Mouse (Mus musculus) hindbrain, embryonic 14.5 days (tissue): Measurements from ENCODE around the gene Necab3. TPM values are rescaled to one million over a fixed set of nuclear protein-coding genes. Genes with fewer than 3 reads are reported as not detected.

Source experiments
- ATAC-seq: fragments of 200-750 bp; cut with Nextera tagmentation; 2 replicates; pipeline ENCODE4 v1.8.0; 2017; ENCODE audit warnings: moderate number of reproducible peaks, mild to moderate bottlenecking, moderate TSS enrichment, moderate library complexity; ENCODE audit not compliant: low FRiP score
- DNase-seq: peaks from one replicate; pipeline ENCODE4 v3.0.0-alpha.2; 2015; ENCODE audit warnings: low spot score
- H3K27ac ChIP-seq: fragments of 300-500 bp; sonication (generic); 2 replicates; pipeline ENCODE4 v1.5.1; 2014; ENCODE audit warnings: mild to moderate bottlenecking, moderate library complexity
- H3K27me3 ChIP-seq: fragments of 300-500 bp; sonication (generic); 2 replicates; pipeline ENCODE4 v1.6.1; 2014; ENCODE audit warnings: mild to moderate bottlenecking, low read length, mixed read lengths; ENCODE audit not compliant: control insufficient read depth, insufficient read depth
- H3K36me3 ChIP-seq: fragments of 300-500 bp; sonication (generic); replicated peaks from 2 replicates; pipeline ENCODE4 v1.6.1; 2014; ENCODE audit not compliant: control insufficient read depth, insufficient read depth
- H3K4me1 ChIP-seq: fragments of 300-500 bp; sonication (generic); replicated peaks from 2 replicates; pipeline ENCODE4 v1.6.1; 2014; ENCODE audit warnings: antibody characterized with exemption, low read length, mixed read lengths; ENCODE audit not compliant: control insufficient read depth, insufficient read depth
- H3K4me2 ChIP-seq: fragments of 300-500 bp; sonication (generic); replicated peaks from 2 replicates; pipeline ENCODE4 v1.6.1; 2014; ENCODE audit warnings: mild to moderate bottlenecking, moderate library complexity
- H3K4me3 ChIP-seq: fragments of 300-500 bp; sonication (generic); replicated peaks from 2 replicates; pipeline ENCODE4 v1.5.1; 2014; ENCODE audit warnings: mild to moderate bottlenecking, low read length
- H3K9ac ChIP-seq: fragments of 300-500 bp; sonication (generic); 2 replicates; pipeline ENCODE4 v1.6.1; 2014
- H3K9me3 ChIP-seq: fragments of 300-500 bp; sonication (generic); 2 replicates; pipeline ENCODE4 v1.6.1; 2016; ENCODE audit warnings: low read length; ENCODE audit not compliant: control insufficient read depth
- WGBS: fragments of 180-500 bp; shearing (Covaris S2); extraction: QIAGEN DNeasy Blood & Tissue Kit; methylation state at CpG from one replicate; pipeline ENCODE4 v1.1.7; 2014; 5-methylcytosine and 5-hydroxymethylcytosine counted together
- polyA plus RNA-seq: library from polyadenylated mRNA; unstranded; fragments of >200 nt; fragmentation: Nextera tagmentation; extraction: Ambion mirVana; gene quantifications from 2 replicates; pipeline ENCODE4 v1.2.1, GENCODE M21; 2014

The Necab3 gene
- polyA plus RNA-seq, 1 experiment from 2014 or later = 15.2 TPM

DNA sequence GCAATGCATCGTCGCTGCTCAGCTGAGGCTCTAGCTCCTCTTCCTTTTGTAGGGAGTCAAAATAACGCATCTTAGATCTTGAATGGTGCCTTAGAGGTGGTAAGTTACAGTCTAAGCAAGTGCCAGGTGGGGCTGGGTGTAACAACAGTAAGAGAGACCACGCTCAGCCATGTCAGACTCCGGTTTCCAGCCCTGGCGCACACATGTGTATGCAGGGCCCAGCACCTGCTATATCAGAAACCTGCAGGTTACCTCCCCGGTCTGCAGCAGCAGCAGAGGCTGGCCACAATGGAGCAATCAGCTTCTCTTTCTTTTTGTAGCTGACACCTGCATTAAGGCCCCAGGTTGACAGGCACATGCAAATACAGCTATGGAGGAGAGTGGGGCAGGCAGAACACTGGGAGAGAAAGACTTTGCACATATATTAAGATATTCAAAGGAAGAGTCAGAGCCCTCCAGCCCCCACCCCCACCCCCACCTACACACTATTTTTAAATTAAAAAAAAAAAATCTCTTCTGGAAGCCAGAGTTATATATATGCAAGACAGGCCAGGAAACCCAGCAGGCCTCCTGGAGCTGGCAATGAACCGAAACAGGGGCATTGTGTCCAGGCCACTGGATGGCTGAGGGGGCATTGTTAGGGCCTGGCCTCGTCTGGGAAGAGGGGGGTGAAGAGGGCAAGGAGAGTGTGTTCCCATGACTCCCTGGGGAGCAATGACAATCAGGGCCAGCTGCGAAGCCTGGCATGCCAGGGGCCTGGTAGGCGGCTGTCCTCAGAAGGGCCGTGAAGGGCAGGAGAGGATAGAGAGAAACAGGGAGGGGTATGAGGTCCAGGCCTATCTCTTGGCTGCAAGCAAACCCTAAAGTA, 18.4 kb upstream of the Necab3 start:
- 17% methylated on average over 12 of the region's 12 CpGs for WGBS
- Histone ChIP-seq H3K9me3 (no peaks in the 10 kb centered on the region), H3K27me3 (no peaks in the 10 kb centered on the region), H3K4me2 (no peak overlapping the region), H3K9ac (peak overlapping the region; percentile 24; the same call in 1 of the 2 replicates), H3K27ac (peak overlapping the region; percentile 43), H3K36me3 (no peaks in the 10 kb centered on the region), H3K4me1 (peaks cover 11% of the 10 kb centered on the region), H3K4me3 (no peak overlapping the region)
- DNase-seq (no peak), ATAC-seq (peak; percentile 40; the same call in 1 of the 2 replicates)

GRCm38 (mm10) chr2:154574271-154574670, 15.6 kb upstream of the Necab3 start:
- WGBS = 17% methylated on average over 7 of the region's 7 CpGs
- DNase-seq (no peak), ATAC-seq (no peak)
- Histone ChIP-seq H3K9ac (no peak overlapping the region), H3K9me3 (no peaks in the 10 kb centered on the region), H3K4me1 (peaks cover 11% of the 10 kb centered on the region), H3K27ac (no peak overlapping the region), H3K36me3 (no peaks in the 10 kb centered on the region), H3K4me3 (no peak overlapping the region), H3K4me2 (no peak overlapping the region), H3K27me3 (no peaks in the 10 kb centered on the region)

- no peaks in the 10 kb centered on the region for H3K36me3 ChIP-seq
- H3K9me3 ChIP-seq = no peaks in the 10 kb centered on the region
- no peak overlapping the region for H3K27ac ChIP-seq
- ATAC-seq (no peak), DNase-seq (no peak)
- no peak overlapping the region for H3K4me2 ChIP-seq
- H3K4me1 ChIP-seq = peaks cover 11% of the 10 kb centered on the region
- no peak overlapping the region for H3K4me3 ChIP-seq
- H3K9ac ChIP-seq = no peak overlapping the region
- H3K27me3 ChIP-seq = no peaks in the 10 kb centered on the region
- WGBS = 78% methylated on average over 3 of the region's 3 CpGs
These were observed 14.3 kb upstream of the Necab3 start for GRCm38 (mm10) chr2:154572996-154573395.

GRCm38 (mm10) chr2:154571976-154572375, 13.3 kb upstream of the Necab3 start:
- Histone ChIP-seq H3K4me3 (no peak overlapping the region), H3K36me3 (no peaks in the 10 kb centered on the region), H3K27me3 (no peaks in the 10 kb centered on the region), H3K4me1 (peaks cover 2% of the 10 kb centered on the region; the same call in 1 of the 2 replicates), H3K4me2 (no peak overlapping the region), H3K9ac (no peak overlapping the region), H3K9me3 (no peaks in the 10 kb centered on the region), H3K27ac (no peak overlapping the region)
- no peak for DNase-seq
- WGBS = 76% methylated on average over 8 of the region's 8 CpGs
- no peak for ATAC-seq

DNA sequence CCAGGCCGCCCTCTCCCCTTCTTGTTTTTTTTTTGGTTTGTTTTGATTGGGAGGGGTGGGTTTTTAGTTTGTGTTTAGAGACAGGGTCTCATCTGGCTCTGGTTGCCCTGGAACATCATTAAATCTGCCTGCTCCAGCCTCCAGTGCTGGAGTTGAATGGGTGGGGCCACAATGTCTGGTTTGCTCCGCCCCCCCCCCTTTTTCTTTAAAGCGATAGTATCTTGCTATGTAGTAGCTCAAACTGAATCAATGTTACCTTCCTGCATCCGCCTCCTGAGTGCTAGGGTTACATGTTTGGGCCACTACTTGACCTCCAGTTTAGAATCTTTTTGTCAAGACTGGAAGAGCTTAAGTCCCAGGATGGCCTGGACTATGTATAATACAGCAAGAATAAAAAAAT, 12.6 kb upstream of the Necab3 start:
- 0 out of 2 replicates have a peak, but pooled peaks cover 4% of the 10 kb centered on the region for H3K4me1 ChIP-seq
- no peak overlapping the region for H3K27ac ChIP-seq
- H3K27me3 ChIP-seq = no peaks in the 10 kb centered on the region
- no peak overlapping the region for H3K4me2 ChIP-seq
- no peak for ATAC-seq
- WGBS = 80% methylated on average over 4 of the region's 4 CpGs
- no peak overlapping the region for H3K9ac ChIP-seq
- H3K9me3 ChIP-seq = no peaks in the 10 kb centered on the region
- DNase-seq = no peak
- no peaks in the 10 kb centered on the region for H3K36me3 ChIP-seq
- no peak overlapping the region for H3K4me3 ChIP-seq

DNA sequence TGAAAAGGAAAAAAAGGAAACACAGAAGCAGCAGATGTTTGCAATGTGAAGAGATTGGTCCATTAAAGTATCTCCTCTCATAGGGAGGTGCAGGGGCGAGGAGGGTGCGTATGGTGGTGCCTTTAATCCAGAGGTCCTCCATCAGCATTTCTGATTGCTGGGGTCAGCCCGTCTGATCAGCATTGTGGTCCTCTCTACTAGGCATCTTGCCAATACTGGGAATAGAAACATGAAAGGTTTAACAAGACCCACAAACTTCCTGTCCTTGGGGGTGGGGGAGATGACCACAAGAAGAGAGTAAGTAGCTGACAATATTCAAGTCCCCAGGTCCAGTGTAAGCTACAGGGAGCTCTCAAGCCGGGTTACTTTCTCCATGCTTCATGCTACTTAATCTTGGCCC, 12.0 kb upstream of the Necab3 start:
- ATAC-seq (no peak), DNase-seq (no peak)
- 0 out of 2 replicates have a peak, but pooled peaks cover 4% of the 10 kb centered on the region for H3K4me1 ChIP-seq
- peak overlapping the region; percentile 94 for H3K4me2 ChIP-seq
- WGBS = 62% methylated on average over 4 of the region's 4 CpGs
- H3K27me3 ChIP-seq = no peaks in the 10 kb centered on the region
- no peak overlapping the region for H3K4me3 ChIP-seq
- H3K9me3 ChIP-seq = no peaks in the 10 kb centered on the region
- no peaks in the 10 kb centered on the region for H3K36me3 ChIP-seq
- peak overlapping the region; percentile 50; the same call in 1 of the 2 replicates for H3K27ac ChIP-seq
- H3K9ac ChIP-seq = no peak overlapping the region

DNA sequence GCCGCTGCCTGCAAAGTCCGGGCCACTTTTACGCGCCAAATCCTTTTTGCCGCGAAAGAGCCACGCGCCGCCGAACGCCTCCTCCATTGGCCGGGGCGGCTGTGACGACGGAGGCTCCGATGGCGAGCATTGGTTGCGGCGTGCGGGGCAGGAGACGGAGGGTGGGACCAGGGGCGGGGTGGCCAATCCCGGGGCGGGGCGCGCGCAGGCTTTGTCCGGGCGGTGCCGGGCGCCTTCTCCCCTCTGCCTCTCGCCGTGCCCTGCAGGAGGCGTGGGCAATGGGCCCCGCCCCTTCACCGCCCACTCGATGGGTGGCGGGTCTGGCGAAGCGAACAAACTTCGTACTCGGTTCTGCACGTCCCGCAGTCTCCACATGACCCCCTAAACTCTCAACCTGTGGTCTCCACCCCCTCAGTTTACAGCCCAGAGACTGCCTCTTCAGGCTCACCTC, 11.2 kb upstream of the Necab3 start, which contains the start of gene E2f1:
TSS of gene E2f1 (minus strand) at position 57 of the 451 bp plus-strand sequence.
- peak; percentile 99 for ATAC-seq
- H3K4me3 ChIP-seq = peak within 1 kb of the TSS; percentile 74
- H3K36me3 ChIP-seq = no peaks in the 10 kb centered on the region
- no peaks in the 10 kb centered on the region for H3K27me3 ChIP-seq
- peak within 1 kb of the TSS; percentile 50 for H3K27ac ChIP-seq
- H3K4me2 ChIP-seq = peak within 1 kb of the TSS; percentile 94
- peak; percentile 94 for DNase-seq
- peak within 1 kb of the TSS; percentile 54 for H3K9ac ChIP-seq
- H3K9me3 ChIP-seq = no peaks in the 10 kb centered on the region
- WGBS = under 1% methylated on average over 42 of the region's 44 CpGs
- 0 out of 2 replicates have a peak, but pooled peaks cover 4% of the 10 kb centered on the region for H3K4me1 ChIP-seq

- H3K4me3 ChIP-seq = peak overlapping the region; percentile 74
- under 1% methylated on average over 59 of the region's 70 CpGs for WGBS
These were observed 10.5 kb upstream of the Necab3 start for GRCm38 (mm10) chr2:154569071-154569748.

More at GRCm38 (mm10) chr2:154569071-154569748, 10.5 kb upstream of the Necab3 start:
- peak overlapping the region; percentile 54 for H3K9ac ChIP-seq
- H3K27me3 ChIP-seq = no peaks in the 10 kb centered on the region
- ATAC-seq (peak; percentile 49), DNase-seq (no peak)
- H3K27ac ChIP-seq = peak overlapping the region; percentile 47
- 0 out of 2 replicates have a peak, but pooled peaks cover 4% of the 10 kb centered on the region for H3K4me1 ChIP-seq
- H3K4me2 ChIP-seq = peak overlapping the region; percentile 94
- no peaks in the 10 kb centered on the region for H3K36me3 ChIP-seq
- no peaks in the 10 kb centered on the region for H3K9me3 ChIP-seq
